Mouse (Mus musculus) limb, embryonic 14.5 days (tissue): ENCODE results near the gene a. TPM values are rescaled to one million over a fixed set of nuclear protein-coding genes. Genes with fewer than 3 reads are reported as not detected.
A peak's percentile ranks its signal among the peaks of the same experiment; 100 is the strongest.

Experiments used
- ATAC-seq: fragments of 200-750 bp; cut with Nextera tagmentation; 2 replicates; pipeline ENCODE4 v1.8.0; 2017; ENCODE audit warnings: low read depth, moderate number of reproducible peaks, moderate TSS enrichment; ENCODE audit not compliant: low FRiP score
- DNase-seq: peaks from one replicate; pipeline ENCODE4 v3.0.0-alpha.2; 2015; ENCODE audit warnings: low spot score
- H3K27ac ChIP-seq: fragments of 300-500 bp; sonication (generic); replicated peaks from 2 replicates; pipeline ENCODE4 v1.5.1; 2014; ENCODE audit warnings: low read depth, mild to moderate bottlenecking, low read length, moderate library complexity, mixed read lengths
- H3K27me3 ChIP-seq: fragments of 300-500 bp; sonication (generic); 2 replicates; pipeline ENCODE4 v1.6.1; 2014; ENCODE audit warnings: low read length, mixed read lengths; ENCODE audit not compliant: control insufficient read depth, insufficient read depth
- H3K36me3 ChIP-seq: fragments of 300-500 bp; sonication (generic); 2 replicates; pipeline ENCODE4 v1.6.1; 2014; ENCODE audit warnings: mild to moderate bottlenecking, low read length, moderate library complexity, mixed read lengths; ENCODE audit not compliant: control insufficient read depth, insufficient read depth
- H3K4me1 ChIP-seq: fragments of 300-500 bp; sonication (generic); 2 replicates; pipeline ENCODE4 v1.6.1; 2014; ENCODE audit warnings: antibody characterized with exemption, low read length, mixed read lengths; ENCODE audit not compliant: control insufficient read depth, insufficient read depth
- H3K4me2 ChIP-seq: fragments of 300-500 bp; sonication (generic); replicated peaks from 2 replicates; pipeline ENCODE4 v1.6.1; 2014; ENCODE audit warnings: low read depth, mild to moderate bottlenecking, low read length, moderate library complexity; ENCODE audit not compliant: severe bottlenecking
- H3K4me3 ChIP-seq: fragments of 300-500 bp; sonication (generic); replicated peaks from 2 replicates; pipeline ENCODE4 v1.5.1; 2014; ENCODE audit warnings: low read length
- H3K9ac ChIP-seq: fragments of 300-500 bp; sonication (generic); 2 replicates; pipeline ENCODE4 v1.6.1; 2014; ENCODE audit warnings: mild to moderate bottlenecking, low read depth, low read length, moderate library complexity; ENCODE audit not compliant: severe bottlenecking
- H3K9me3 ChIP-seq: fragments of 300-500 bp; sonication (generic); 2 replicates; pipeline ENCODE4 v1.6.1; 2016; ENCODE audit warnings: low read length; ENCODE audit not compliant: control insufficient read depth
- POLR2A ChIP-seq: fragments of 200-500 bp; IDR thresholded peaks from 2 replicates; pipeline ENCODE4 v1.8.0; 2012; ENCODE audit warnings: inconsistent platforms, mild to moderate bottlenecking, moderate library complexity, borderline replicate concordance; ENCODE audit not compliant: insufficient read depth, insufficient read length; ENCODE audit errors: extremely low read depth
- WGBS: fragments of 180-500 bp; shearing (Covaris S2); extraction: QIAGEN DNeasy Blood & Tissue Kit; methylation state at CpG from one replicate; pipeline ENCODE4 v1.1.7; 2014; 5-methylcytosine and 5-hydroxymethylcytosine counted together
- polyA plus RNA-seq, 2 experiments: library from polyadenylated mRNA; depleted of rRNA in 1 of 2; stranded (reverse) in 1 of 2; unstranded in 1 of 2; fragments of >200 nt; fragmentation: Nextera tagmentation in 1 of 2; extraction: Ambion mirVana in 1 of 2; gene quantifications; 2 replicates each; pipeline versions ENCODE4 v1.2.1 to v1.2.3; 2012 to 2014

The a gene
- polyA plus RNA-seq, 2 experiments = 19.9 to 54.5 TPM

DNA sequence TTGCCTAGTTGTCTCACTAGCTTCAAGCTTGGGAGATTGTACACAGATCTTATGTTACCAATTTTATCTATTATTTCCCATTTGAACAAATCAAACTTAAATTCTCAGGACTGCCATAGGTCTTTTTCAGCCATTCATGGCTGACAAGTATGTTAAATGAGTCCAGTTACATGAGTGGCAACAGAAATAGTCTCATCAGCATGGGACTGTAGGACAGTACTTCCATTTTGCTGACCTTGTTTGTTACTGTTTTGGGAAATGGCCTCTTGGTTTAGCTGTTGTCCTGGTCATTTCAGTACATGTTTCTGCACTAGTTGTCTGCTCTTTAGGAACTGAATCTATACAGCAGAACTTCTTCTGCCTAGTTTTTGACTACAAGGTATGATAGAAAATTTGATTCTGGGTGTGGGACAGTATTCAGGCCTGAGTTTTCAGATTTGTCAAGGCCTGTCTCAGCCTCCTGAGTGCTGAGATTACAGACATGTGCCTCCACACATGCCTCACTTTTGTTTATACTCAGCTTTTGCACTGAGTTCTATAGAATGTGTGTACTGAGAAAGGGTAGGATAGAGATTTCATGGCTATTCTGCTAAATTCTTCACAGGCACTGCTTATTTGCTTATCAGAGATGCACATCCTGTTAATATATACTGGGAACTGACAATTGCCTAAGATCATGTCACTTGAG, 78.9 kb downstream of the a start:
- Histone ChIP-seq H3K9ac (no peak overlapping the region), H3K9me3 (no peaks in the 10 kb centered on the region), H3K36me3 (peaks cover 87% of the 10 kb centered on the region), H3K27me3 (no peaks in the 10 kb centered on the region), H3K4me2 (no peak overlapping the region), H3K27ac (no peak overlapping the region), H3K4me1 (no peaks in the 10 kb centered on the region), H3K4me3 (no peak overlapping the region)
- TF ChIP-seq POLR2A = no peak
- DNase-seq = no peak
- no peak for ATAC-seq

DNA sequence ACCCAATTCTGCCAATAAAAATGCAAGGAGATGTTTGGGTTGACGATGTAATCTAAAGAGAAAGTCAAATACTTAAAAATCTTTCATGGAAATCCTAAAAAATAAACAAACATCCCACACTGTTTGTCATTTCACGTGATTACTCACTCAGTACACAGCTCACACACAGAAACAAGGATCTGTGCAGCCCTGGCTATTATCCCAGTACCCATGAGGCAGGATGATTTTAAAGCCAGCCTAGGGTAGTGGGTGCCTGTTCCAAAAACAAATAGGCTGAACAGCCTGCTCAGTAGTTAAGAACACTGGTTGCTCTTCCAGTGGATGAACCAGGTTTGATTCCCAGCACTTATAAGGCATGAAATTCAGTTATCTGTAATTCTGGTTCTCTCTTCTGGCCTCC, 85.4 kb downstream of the a start:
- no peak overlapping the region for H3K9ac ChIP-seq
- H3K27ac ChIP-seq = no peak overlapping the region
- H3K27me3 ChIP-seq = no peaks in the 10 kb centered on the region
- H3K4me3 ChIP-seq = no peak overlapping the region
- WGBS = 92% methylated on average over 2 of the region's 2 CpGs
- H3K4me2 ChIP-seq = no peak overlapping the region
- H3K36me3 ChIP-seq = peaks cover 75% of the 10 kb centered on the region
- H3K4me1 ChIP-seq = no peaks in the 10 kb centered on the region
- no peak for DNase-seq
- no peak for TF ChIP-seq POLR2A
- ATAC-seq = no peak
- no peaks in the 10 kb centered on the region for H3K9me3 ChIP-seq

DNA sequence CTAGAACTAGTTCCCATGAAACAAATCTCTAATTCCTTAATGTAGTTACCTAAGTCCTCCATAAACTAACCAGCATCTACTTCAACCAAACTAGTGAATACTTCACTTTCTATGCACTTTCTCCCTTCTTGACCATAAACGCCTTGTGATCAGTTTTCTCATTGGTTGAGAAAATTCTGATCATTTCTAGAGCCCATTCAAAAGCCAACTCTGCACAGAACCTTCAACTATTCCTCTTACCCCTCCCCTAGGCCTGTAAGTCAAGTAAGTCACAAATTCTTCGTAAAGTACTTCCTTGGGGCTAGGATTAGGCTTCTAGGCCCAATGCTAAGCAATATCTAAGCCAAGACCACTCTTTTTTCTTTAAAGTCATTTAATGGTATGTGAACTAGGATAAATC, 100.4 kb downstream of the a start:
- no peak for ATAC-seq
- H3K36me3 ChIP-seq = peaks cover 14% of the 10 kb centered on the region

DNA sequence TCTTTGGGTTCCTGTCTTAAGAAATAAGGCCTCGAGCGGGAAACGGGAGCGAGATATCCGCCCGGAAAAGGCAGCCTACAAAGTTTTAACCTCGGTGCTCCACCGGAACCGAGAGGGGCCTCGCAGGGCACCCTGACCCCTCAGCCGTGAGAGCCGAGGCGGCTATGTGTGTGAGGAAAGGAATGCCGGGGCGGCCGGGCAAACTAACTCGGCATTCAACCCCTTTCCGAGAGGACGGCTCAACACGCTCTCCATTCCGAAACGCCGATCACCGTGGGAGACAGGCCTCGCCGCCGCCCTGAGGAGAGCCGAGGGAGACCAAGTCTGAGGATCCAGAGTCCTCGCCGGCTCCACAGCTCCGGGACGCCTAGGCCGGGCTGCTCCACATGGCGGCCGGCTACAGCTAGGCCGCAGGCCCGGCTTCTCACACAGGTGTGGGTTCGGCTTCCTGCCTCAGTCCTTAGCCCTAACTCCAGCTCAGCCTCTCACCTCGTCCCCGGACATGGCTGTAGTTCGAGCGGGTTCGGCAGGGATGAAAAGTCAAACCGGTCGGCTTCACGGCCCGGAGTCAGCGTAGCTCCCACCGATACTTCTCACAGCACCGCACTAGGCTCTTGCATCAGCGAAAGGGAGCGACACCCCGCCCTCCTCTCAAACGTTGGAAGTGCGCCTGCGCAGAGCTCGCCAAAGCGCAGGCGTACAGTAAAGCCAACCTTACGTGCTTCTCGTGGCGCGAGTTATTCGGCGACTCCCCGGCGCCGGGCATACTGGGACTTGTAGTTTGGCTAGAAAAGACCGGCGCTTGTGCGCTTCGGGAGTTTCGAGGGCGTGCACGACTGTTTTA, 101.2 kb downstream of the a start, which contains the start of gene Eif2s2:
TSS of gene Eif2s2 (minus strand) at position 735 of the 844 bp plus-strand sequence.
- Histone ChIP-seq H3K9me3 (no peaks in the 10 kb centered on the region), H3K4me2 (peak within 1 kb of the TSS; percentile 85), H3K27me3 (no peaks in the 10 kb centered on the region), H3K36me3 (peaks cover 6% of the 10 kb centered on the region), H3K4me3 (peak within 1 kb of the TSS; percentile 88), H3K27ac (peak within 1 kb of the TSS; percentile 89), H3K9ac (peak within 1 kb of the TSS; percentile 93), H3K4me1 (peaks cover 19% of the 10 kb centered on the region)
- peak; percentile 98 for DNase-seq
- TF ChIP-seq POLR2A = 0 out of 2 replicates have a peak, but pooled peaks have one; percentile 32
- WGBS = under 1% methylated on average over 73 of the region's 75 CpGs
- ATAC-seq = peak; percentile 96

More for the DNA sequence above, 100.4 kb downstream of the a start:
- 14% methylated on average over 2 of the region's 2 CpGs for WGBS
- H3K9ac ChIP-seq = peak overlapping the region; percentile 93
- no peaks in the 10 kb centered on the region for H3K27me3 ChIP-seq
- peaks cover 19% of the 10 kb centered on the region for H3K4me1 ChIP-seq
- no peak overlapping the region for H3K27ac ChIP-seq
- TF ChIP-seq POLR2A = no peak
- H3K4me2 ChIP-seq = peak overlapping the region; percentile 85
- DNase-seq = no peak
- peak overlapping the region; percentile 88 for H3K4me3 ChIP-seq
- no peaks in the 10 kb centered on the region for H3K9me3 ChIP-seq

DNA sequence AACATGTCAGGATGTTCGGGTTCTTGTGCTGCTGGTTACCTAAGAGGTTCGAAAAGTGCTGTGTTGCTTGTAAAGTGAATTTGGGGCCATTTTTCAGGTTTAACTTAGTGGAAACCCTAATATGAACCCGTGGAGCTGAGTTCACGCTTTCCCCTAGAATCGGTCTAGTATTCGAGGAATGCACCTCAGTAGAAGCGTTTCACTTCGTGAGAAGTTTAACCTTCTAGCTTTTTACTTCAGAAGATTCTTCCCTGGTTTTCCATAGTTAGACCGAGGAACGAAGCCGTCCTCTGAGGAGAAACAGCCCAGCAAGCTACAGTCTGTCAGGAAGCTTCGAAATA, 101.8 kb downstream of the a start:
- ATAC-seq = peak; percentile 28
- H3K9me3 ChIP-seq = no peaks in the 10 kb centered on the region
- no peak for TF ChIP-seq POLR2A

More for the DNA sequence above, 101.8 kb downstream of the a start:
- Histone ChIP-seq H3K36me3 (peaks cover 2% of the 10 kb centered on the region; the same call in 1 of the 2 replicates), H3K27me3 (no peaks in the 10 kb centered on the region), H3K4me2 (peak overlapping the region; percentile 54), H3K4me1 (peaks cover 19% of the 10 kb centered on the region), H3K27ac (no peak overlapping the region), H3K4me3 (peak overlapping the region; percentile 88), H3K9ac (peak overlapping the region; percentile 46)
- 9% methylated on average over 12 of the region's 12 CpGs for WGBS
- DNase-seq = no peak
